Mouse (Mus musculus) limb, embryonic 13.5 days (tissue): ENCODE results near the gene Cmtm1. TPM values are rescaled to one million over a fixed set of nuclear protein-coding genes. Genes with fewer than 3 reads are reported as not detected.

ENCODE experiments used
- ATAC-seq: fragments of 200-750 bp; cut with Nextera tagmentation; 2 replicates; pipeline ENCODE4 v1.8.0; 2017; ENCODE audit warnings: low read depth, moderate number of reproducible peaks, moderate TSS enrichment; ENCODE audit not compliant: low FRiP score
- H3K27ac ChIP-seq: fragments of 300-500 bp; sonication (generic); 2 replicates; pipeline ENCODE4 v1.5.1; 2015; ENCODE audit warnings: inconsistent platforms, mild to moderate bottlenecking, moderate library complexity
- H3K27me3 ChIP-seq: fragments of 300-500 bp; sonication (generic); 2 replicates; pipeline ENCODE4 v1.6.1; 2015; ENCODE audit warnings: mild to moderate bottlenecking, inconsistent platforms
- H3K36me3 ChIP-seq: fragments of 300-500 bp; sonication (generic); 2 replicates; pipeline ENCODE4 v1.6.1; 2015; ENCODE audit warnings: inconsistent platforms, mild to moderate bottlenecking, moderate library complexity
- H3K4me1 ChIP-seq: fragments of 300-500 bp; sonication (generic); 2 replicates; pipeline ENCODE4 v1.6.1; 2015; ENCODE audit warnings: inconsistent platforms
- H3K4me2 ChIP-seq: fragments of 300-500 bp; sonication (generic); replicated peaks from 2 replicates; pipeline ENCODE4 v1.6.1; 2015; ENCODE audit warnings: inconsistent platforms, mild to moderate bottlenecking, moderate library complexity
- H3K4me3 ChIP-seq: fragments of 300-500 bp; sonication (generic); 2 replicates; pipeline ENCODE4 v1.5.1; 2015; ENCODE audit warnings: moderate library complexity, mild to moderate bottlenecking, inconsistent platforms
- H3K9ac ChIP-seq: fragments of 300-500 bp; sonication (generic); 2 replicates; pipeline ENCODE4 v1.6.1; 2015; ENCODE audit warnings: mild to moderate bottlenecking, inconsistent platforms
- H3K9me3 ChIP-seq: fragments of 300-500 bp; sonication (generic); 2 replicates; pipeline ENCODE4 v1.6.1; 2016; ENCODE audit warnings: inconsistent platforms
- WGBS: fragments of 180-500 bp; shearing (Covaris S2); methylation state at CpG from one replicate; pipeline ENCODE4 v1.1.7; 2015; 5-methylcytosine and 5-hydroxymethylcytosine counted together
- polyA plus RNA-seq: library from polyadenylated mRNA; unstranded; fragments of >200 nt; fragmentation: Nextera tagmentation; extraction: Ambion mirVana; gene quantifications from 2 replicates; pipeline ENCODE4 v1.2.1, GENCODE M21; 2015

Cmtm1 gene
- polyA plus RNA-seq, 1 experiment from 2014 or later: not detected

DNA sequence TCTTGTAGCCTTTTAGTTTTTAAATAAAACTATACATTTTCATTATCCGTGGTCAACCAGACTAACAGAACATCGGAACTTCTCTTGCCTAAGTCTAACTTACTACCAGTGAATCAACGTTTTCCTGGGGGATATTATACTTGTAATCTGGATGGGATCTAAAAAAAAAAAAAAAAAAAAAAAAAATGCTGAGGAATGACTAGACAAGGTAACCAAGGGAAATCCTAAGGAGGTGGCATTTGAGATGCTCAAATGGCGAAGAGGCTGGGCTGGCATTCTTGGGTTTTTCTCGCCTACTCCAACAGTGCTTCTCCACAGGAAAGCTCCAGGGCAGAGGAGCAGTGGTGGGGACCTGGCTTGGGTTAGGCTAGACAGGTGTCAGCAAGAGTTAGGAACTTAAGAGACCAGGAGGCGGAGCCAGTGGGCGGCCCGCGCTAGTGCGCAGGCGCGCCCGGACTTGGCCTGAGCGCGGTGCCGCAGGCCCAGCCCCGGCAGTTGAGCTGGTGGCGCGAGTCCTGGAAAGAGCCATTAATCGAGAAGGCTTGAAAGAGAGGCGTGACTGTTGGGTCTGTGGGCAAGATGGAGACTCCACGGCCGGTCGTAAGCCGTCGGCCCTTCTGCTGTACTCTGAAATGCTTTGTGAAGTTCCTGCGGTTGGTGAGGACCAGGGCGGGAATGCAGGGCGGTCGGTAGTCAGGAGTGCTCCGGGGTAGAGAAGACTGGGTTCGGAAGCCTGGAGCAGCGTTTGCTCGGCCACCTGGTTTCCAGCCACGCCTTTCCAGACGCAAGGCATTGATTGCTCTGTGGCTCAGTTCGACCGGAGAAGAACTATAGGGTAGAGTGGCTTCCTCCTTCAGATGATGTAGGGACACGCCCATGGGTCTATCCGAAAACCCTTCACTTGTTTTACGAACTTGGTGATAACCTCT, 59.2 kb downstream of the Cmtm1 start, which contains the start of gene Cklf:
Gene Cklf (plus strand): TSS at position 423 of the 929 bp plus-strand sequence.
- Histone ChIP-seq H3K4me3 (peak within 1 kb of the TSS; percentile 70), H3K36me3 (peaks cover 3% of the 10 kb centered on the region; the same call in 1 of the 2 replicates), H3K9me3 (no peaks in the 10 kb centered on the region), H3K4me2 (peak within 1 kb of the TSS; percentile 79), H3K9ac (peak within 1 kb of the TSS; percentile 77), H3K27ac (peak within 1 kb of the TSS; percentile 93), H3K27me3 (no peaks in the 10 kb centered on the region), H3K4me1 (peaks cover 23% of the 10 kb centered on the region)
- ATAC-seq: peak; percentile 85
- 4% methylated on average over 41 of the region's 41 CpGs for WGBS

DNA sequence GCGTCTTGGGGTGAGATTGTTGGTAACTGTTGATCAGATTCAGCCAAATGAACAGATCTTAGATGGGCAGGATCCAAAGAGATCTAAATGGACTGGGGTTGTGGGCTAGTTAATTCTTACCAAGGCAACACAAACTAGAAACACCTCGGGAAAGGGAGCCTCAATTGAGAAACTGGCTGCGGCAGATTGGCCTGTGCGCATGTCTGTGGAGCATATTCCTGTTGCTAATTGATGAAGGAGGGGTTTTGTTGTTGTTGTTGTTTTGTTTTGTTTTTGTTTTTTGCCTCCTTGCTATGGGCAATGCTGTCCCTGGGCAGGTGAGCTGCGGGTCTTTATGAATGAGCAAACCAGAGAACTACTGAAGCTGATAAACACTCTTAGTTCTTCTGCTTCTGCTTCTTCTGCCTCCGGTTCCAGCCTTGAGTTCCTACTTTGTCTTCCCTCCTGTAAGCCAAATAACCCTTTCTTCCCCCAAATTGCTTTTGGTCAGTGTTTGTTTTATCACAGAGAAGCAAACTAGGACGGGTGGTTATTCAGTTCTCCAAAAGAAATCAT, 60.4 kb downstream of the Cmtm1 start:
- Histone ChIP-seq H3K9ac (no peak overlapping the region), H3K27me3 (no peaks in the 10 kb centered on the region), H3K27ac (no peak overlapping the region), H3K4me3 (no peak overlapping the region), H3K36me3 (peaks cover 3% of the 10 kb centered on the region; the same call in 1 of the 2 replicates), H3K4me1 (peaks cover 23% of the 10 kb centered on the region), H3K9me3 (no peaks in the 10 kb centered on the region), H3K4me2 (no peak overlapping the region)
- WGBS: 85% methylated on average over 7 of the region's 7 CpGs
- ATAC-seq: no peak

DNA sequence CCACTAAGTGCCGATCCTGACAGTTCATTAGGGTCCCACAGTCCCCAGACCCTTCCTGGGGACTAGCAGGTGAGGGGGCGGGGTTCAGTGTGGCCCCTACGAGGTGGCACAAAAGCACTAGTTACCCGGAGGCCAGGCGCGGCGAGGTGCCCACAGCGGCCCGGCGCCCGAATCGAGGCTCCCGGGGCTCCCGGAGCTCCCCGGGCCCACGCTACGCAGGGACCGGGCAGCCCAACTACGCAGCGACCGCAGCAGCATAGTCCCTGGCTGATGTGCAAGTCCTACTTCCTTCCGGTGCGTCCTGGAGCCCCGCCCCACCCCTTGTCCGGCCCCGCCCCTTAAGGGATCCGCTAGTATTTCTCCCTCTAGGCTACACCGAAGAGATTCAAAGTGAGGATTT, 61.7 kb downstream of the Cmtm1 start, which contains the start of gene Tk2:
Gene Tk2 (minus strand): TSS at position 283 of the 400 bp plus-strand sequence.
- peak within 1 kb of the TSS; percentile 83 for H3K9ac ChIP-seq
- peak within 1 kb of the TSS; percentile 83 for H3K4me2 ChIP-seq
- WGBS: 1% methylated on average over 27 of the region's 28 CpGs
- H3K27me3 ChIP-seq: no peaks in the 10 kb centered on the region
- H3K27ac ChIP-seq: peak within 1 kb of the TSS; percentile 33; the same call in 1 of the 2 replicates
- H3K4me1 ChIP-seq: peaks cover 23% of the 10 kb centered on the region
- peak; percentile 84 for ATAC-seq
- no peaks in the 10 kb centered on the region for H3K9me3 ChIP-seq
- peaks cover 10% of the 10 kb centered on the region for H3K36me3 ChIP-seq
- peak within 1 kb of the TSS; percentile 84 for H3K4me3 ChIP-seq

DNA sequence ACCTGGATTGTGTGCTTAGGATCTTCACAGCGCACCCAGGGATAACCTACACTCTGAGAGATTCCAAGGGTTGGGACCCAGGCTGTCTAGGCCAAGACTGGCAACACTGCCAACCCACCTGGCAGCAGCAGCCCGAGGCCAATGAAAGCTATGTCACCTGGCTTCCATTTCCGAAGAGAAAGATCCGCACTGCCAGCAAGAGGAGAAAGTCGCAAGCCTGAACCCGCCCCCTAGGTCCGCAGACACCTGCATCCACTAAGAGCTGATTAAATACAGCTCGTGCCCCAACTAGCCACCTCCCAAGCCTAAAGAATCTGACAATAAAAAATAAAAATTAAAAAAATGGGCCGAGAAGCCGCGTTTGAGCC, 62.1 kb downstream of the Cmtm1 start:
- H3K4me2 ChIP-seq: peak overlapping the region; percentile 83
- H3K4me3 ChIP-seq: peak overlapping the region; percentile 84
- no peaks in the 10 kb centered on the region for H3K9me3 ChIP-seq
- ATAC-seq: no peak
- no peaks in the 10 kb centered on the region for H3K27me3 ChIP-seq
- 4% methylated on average over 11 of the region's 11 CpGs for WGBS
- H3K36me3 ChIP-seq: peaks cover 14% of the 10 kb centered on the region
- H3K4me1 ChIP-seq: peaks cover 23% of the 10 kb centered on the region
- peak overlapping the region; percentile 33; the same call in 1 of the 2 replicates for H3K27ac ChIP-seq
- peak overlapping the region; percentile 83 for H3K9ac ChIP-seq

DNA sequence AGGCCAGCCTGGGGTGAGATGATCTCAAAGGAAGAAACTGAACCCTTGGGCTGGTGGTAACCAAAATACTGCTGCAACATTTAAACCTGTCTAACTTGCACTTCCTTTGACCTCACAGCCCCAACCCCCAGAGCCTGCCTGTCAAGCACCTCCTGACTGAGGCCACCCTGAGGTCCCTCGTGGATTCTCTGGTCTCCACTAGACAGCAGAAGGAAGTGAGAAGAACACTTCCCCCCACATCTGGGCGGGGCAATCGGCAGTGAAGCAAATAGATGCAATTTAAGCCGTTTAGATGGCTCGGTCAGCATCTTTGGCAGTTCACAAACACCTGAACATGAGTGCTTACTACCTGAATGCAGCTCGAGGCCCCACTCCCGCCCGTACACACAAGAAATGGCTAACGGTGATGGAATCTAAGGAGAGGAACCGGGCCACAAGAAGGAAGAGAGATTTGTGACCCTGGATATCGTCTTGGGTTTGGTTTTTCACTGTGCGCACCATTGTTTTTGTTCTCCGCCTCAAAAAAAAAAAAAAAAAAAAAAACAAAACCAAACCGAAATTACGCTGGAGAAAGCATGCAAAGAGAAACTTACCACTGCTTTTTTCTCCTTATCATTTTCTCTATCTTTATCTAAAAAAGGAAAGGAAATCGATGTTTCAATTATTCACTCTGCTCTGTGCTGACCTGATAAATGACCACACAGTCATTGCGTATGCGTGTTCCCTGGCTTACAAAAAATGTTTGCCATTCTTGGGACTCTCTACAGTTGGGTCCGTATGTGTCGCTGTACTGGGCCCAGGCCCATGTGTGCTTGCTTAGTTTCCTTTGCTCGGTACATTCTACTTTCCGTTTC, 62.7 kb downstream of the Cmtm1 start:
- H3K9me3 ChIP-seq: no peaks in the 10 kb centered on the region
- peaks cover 23% of the 10 kb centered on the region for H3K4me1 ChIP-seq
- H3K36me3 ChIP-seq: peaks cover 20% of the 10 kb centered on the region
- H3K4me3 ChIP-seq: peak overlapping the region; percentile 84
- peak overlapping the region; percentile 83 for H3K4me2 ChIP-seq
- H3K9ac ChIP-seq: peak overlapping the region; percentile 83
- 71% methylated on average over 22 of the region's 22 CpGs for WGBS
- no peaks in the 10 kb centered on the region for H3K27me3 ChIP-seq
- ATAC-seq: no peak
- H3K27ac ChIP-seq: no peak overlapping the region

DNA sequence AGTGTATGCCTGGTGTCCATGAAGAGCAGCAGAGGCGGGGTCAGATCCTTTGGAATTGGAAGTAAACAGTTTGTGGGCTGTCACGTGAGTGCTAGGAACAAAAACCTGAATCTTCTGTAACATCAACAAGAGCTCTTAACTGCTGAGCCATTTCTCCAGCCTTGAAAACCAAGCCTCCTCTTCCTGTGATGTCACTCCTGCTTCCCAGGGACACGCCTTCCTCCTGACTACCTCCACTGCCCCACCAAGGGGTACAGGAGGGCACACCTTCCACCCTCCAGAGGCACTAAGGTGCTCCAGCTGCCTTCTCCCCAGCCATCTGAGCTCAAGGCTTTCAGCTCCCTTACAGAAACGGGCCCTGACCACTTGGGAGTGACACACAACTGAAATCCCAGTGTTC, 63.3 kb downstream of the Cmtm1 start:
- ATAC-seq: no peak
- Histone ChIP-seq H3K36me3 (peaks cover 26% of the 10 kb centered on the region), H3K9me3 (no peaks in the 10 kb centered on the region), H3K4me3 (no peak overlapping the region), H3K4me2 (no peak overlapping the region), H3K27ac (no peak overlapping the region), H3K9ac (no peak overlapping the region), H3K4me1 (peaks cover 16% of the 10 kb centered on the region), H3K27me3 (no peaks in the 10 kb centered on the region)
- 81% methylated on average over 4 of the region's 4 CpGs for WGBS

Other genes with a start within 250 kb of the Cmtm1 start
- gene Cdh5, start 208.5 kb downstream of the Cmtm1 start, polyA plus RNA-seq: 25.5 and 26.4 TPM in 2 replicates
- 0.95 and 1.1 TPM in 2 replicates for gene Bean1, start 139.7 kb downstream of the Cmtm1 start, polyA plus RNA-seq
- 19.4 and 20.7 TPM in 2 replicates for gene Tk2, start 61.6 kb downstream of the Cmtm1 start, polyA plus RNA-seq
- gene Cklf, start 59.3 kb downstream of the Cmtm1 start, polyA plus RNA-seq: 49.0 and 54.0 TPM in 2 replicates
- not detected in 2 replicates for gene Cmtm2a, start 17.0 kb downstream of the Cmtm1 start, polyA plus RNA-seq
- gene Gm45711, start 64 bp downstream of the Cmtm1 start, polyA plus RNA-seq: not detected in 2 replicates
- gene Gm11020, start 11.4 kb upstream of the Cmtm1 start, polyA plus RNA-seq: not detected in 2 replicates
- not detected in 2 replicates for gene Cmtm2b, start 12.1 kb upstream of the Cmtm1 start, polyA plus RNA-seq
- gene Cmtm3, start 29.3 kb upstream of the Cmtm1 start, polyA plus RNA-seq: 158 and 159 TPM in 2 replicates
- 2.8 and 3.0 TPM in 2 replicates for gene Cmtm4, start 85.7 kb upstream of the Cmtm1 start, polyA plus RNA-seq
- 64.7 and 65.5 TPM in 2 replicates for gene Dync1li2, start 132.9 kb upstream of the Cmtm1 start, polyA plus RNA-seq
- 0.29 and 0.45 TPM in 2 replicates for gene Terb1, start 199.8 kb upstream of the Cmtm1 start, polyA plus RNA-seq
- 116 and 122 TPM in 2 replicates for gene Nae1, start 224.5 kb upstream of the Cmtm1 start, polyA plus RNA-seq
- gene Car7, start 224.5 kb upstream of the Cmtm1 start, polyA plus RNA-seq: 0.83 and 0.93 TPM in 2 replicates